ENCODE assay signal across 22 mouse cellular contexts in the genomic region with DNA sequence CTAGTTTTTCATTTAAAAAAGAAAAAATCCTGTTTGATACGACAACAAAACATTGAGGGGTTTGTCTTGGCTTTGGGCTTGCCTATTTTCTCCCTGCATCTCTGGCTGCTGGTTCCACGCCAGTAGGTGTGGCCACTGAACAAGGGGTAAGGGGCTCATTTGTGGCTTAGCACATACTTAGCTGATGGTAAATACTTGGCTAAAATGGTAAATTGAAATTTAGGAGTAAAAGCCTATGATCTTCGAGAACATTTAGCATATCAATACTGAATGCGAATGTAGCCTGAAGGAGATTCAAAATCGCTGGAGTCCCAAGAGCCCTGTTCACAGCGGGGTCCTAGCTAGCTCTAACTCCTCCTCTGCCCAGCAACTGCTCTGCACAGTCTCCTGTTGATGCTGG. TPM values are rescaled to one million over a fixed set of nuclear protein-coding genes. Genes with fewer than 3 reads are reported as not detected.
DNase-seq lines count a peak whose midpoint lies in the region; ATAC-seq and TF ChIP-seq lines count a peak whose summit lies in the region.
"Had no signal": no experiment of that assay in that cellular context is flagged by ENCODE, and none has a peak within 500 bp of the region (broad histone marks: within the 10 kb centered on the region; RNA-seq: fewer than 3 reads in every experiment).

No protein-coding gene starts in this region.

- DNase-seq in forebrain, embryonic 10.5 days (ENCODE audit: extremely low spot score, low spot score), result no peak
- peak; percentile 10 for DNase-seq in hindbrain, postnatal 0 days (ENCODE audit: low spot score)
- no peak for DNase-seq in hindbrain, embryonic 11.5 days (ENCODE audit: low spot score)
- DNase-seq in midbrain, embryonic 14.5 days, result peak; percentile 20
- no peak for DNase-seq in midbrain, embryonic 11.5 days (ENCODE audit: low spot score, missing footprints)
- peak; percentile 26 for DNase-seq in embryonic facial prominence, embryonic 14.5 days (ENCODE audit: low spot score)
- DNase-seq in cerebellum, adult 2 months, result no peak
- DNase-seq: adrenal gland, adult 2 months; adrenal gland, postnatal 25 days; cerebellum, adult 8-10 months; cerebellum, postnatal 14 days; embryo, embryonic 11 days; gastrocnemius, postnatal 36 days; heart, adult 11 months; heart, postnatal 10 days had no signal

- no peaks in the 10 kb centered on the region for H3K36me3 ChIP-seq in forebrain, embryonic 13.5 days (ENCODE audit: poor library complexity, severe bottlenecking)
- H3K36me3 ChIP-seq in forebrain, embryonic 10.5 days (replicated peaks), result no peaks in the 10 kb centered on the region
- H3K36me3 ChIP-seq in hindbrain, postnatal 0 days (ENCODE audit: insufficient read depth, low read length), result no peaks in the 10 kb centered on the region
- H3K36me3 ChIP-seq in hindbrain, embryonic 11.5 days (ENCODE audit: control insufficient read depth, insufficient read depth, low read length), result no peaks in the 10 kb centered on the region
- H3K36me3 ChIP-seq in midbrain, embryonic 14.5 days (ENCODE audit: control insufficient read depth, insufficient read depth, low read length), result no peaks in the 10 kb centered on the region
- no peaks in the 10 kb centered on the region for H3K36me3 ChIP-seq in midbrain, embryonic 11.5 days (ENCODE audit: control insufficient read depth, insufficient read depth, low read length)
- no peaks in the 10 kb centered on the region for H3K36me3 ChIP-seq in embryonic facial prominence, embryonic 14.5 days (ENCODE audit: control insufficient read depth, insufficient read depth, low read length)
- H3K36me3 ChIP-seq: embryonic facial prominence, embryonic 12.5 days had no signal

- TF ChIP-seq POLR2A in cerebellum, adult 2 months (IDR thresholded peaks at IDR 0.05; ENCODE audit: borderline replicate concordance, insufficient read depth, low read length), result no peak

- H3K27me3 ChIP-seq in forebrain, embryonic 13.5 days, result no peaks in the 10 kb centered on the region
- no peaks in the 10 kb centered on the region for H3K27me3 ChIP-seq in forebrain, embryonic 10.5 days (ENCODE audit: poor library complexity, severe bottlenecking)
- no peaks in the 10 kb centered on the region for H3K27me3 ChIP-seq in hindbrain, postnatal 0 days (ENCODE audit: insufficient read depth, low read length)
- H3K27me3 ChIP-seq in hindbrain, embryonic 11.5 days (ENCODE audit: control insufficient read depth, insufficient read depth, low read length), result no peaks in the 10 kb centered on the region
- H3K27me3 ChIP-seq in midbrain, embryonic 14.5 days (ENCODE audit: control insufficient read depth, insufficient read depth, low read length), result no peaks in the 10 kb centered on the region
- no peaks in the 10 kb centered on the region for H3K27me3 ChIP-seq in midbrain, embryonic 11.5 days (ENCODE audit: control insufficient read depth, insufficient read depth, low read length)
- no peaks in the 10 kb centered on the region for H3K27me3 ChIP-seq in embryonic facial prominence, embryonic 14.5 days (replicated peaks; ENCODE audit: control insufficient read depth, insufficient read depth, low read length)
- no peaks in the 10 kb centered on the region; the same call in 1 of the 2 replicates for H3K27me3 ChIP-seq in cerebellum, adult 2 months (ENCODE audit: control insufficient read depth, insufficient read depth, low read length)
- H3K27me3 ChIP-seq: embryonic facial prominence, embryonic 12.5 days had no signal

- no peak overlapping the region for H3K27ac ChIP-seq in forebrain, embryonic 13.5 days
- no peak overlapping the region for H3K27ac ChIP-seq in forebrain, embryonic 10.5 days
- no peak overlapping the region for H3K27ac ChIP-seq in hindbrain, postnatal 0 days
- no peak overlapping the region for H3K27ac ChIP-seq in hindbrain, embryonic 11.5 days (ENCODE audit: low read depth, low read length)
- no peak overlapping the region for H3K27ac ChIP-seq in midbrain, embryonic 14.5 days (replicated peaks; ENCODE audit: low read depth, low read length)
- H3K27ac ChIP-seq in midbrain, embryonic 11.5 days (ENCODE audit: low read depth, low read length), result no peak overlapping the region
- no peak overlapping the region for H3K27ac ChIP-seq in embryonic facial prominence, embryonic 14.5 days (replicated peaks; ENCODE audit: low read depth, low read length)
- no peak overlapping the region for H3K27ac ChIP-seq in cerebellum, adult 2 months (ENCODE audit: insufficient read depth, low read length)
- H3K27ac ChIP-seq: embryonic facial prominence, embryonic 12.5 days; hindbrain, embryonic 14.5 days had no signal

- 23% methylated on average over 6 of the region's 6 CpGs for WGBS in forebrain, embryonic 13.5 days
- 43% methylated on average over 6 of the region's 6 CpGs for WGBS in forebrain, embryonic 10.5 days
- 28% methylated on average over 6 of the region's 6 CpGs for WGBS in hindbrain, postnatal 0 days
- WGBS in hindbrain, embryonic 11.5 days, result 51% methylated on average over 6 of the region's 6 CpGs
- WGBS in midbrain, embryonic 14.5 days, result 30% methylated on average over 6 of the region's 6 CpGs
- WGBS in midbrain, embryonic 11.5 days, result 36% methylated on average over 6 of the region's 6 CpGs
- 22% methylated on average over 6 of the region's 6 CpGs for WGBS in embryonic facial prominence, embryonic 14.5 days
- WGBS in cerebellum, adult 2 months, result 27% methylated on average over 6 of the region's 6 CpGs

- peak overlapping the region; percentile 23; the same call in 1 of the 2 replicates for H3K4me2 ChIP-seq in forebrain, embryonic 13.5 days
- H3K4me2 ChIP-seq in hindbrain, postnatal 0 days (ENCODE audit: low read depth, low read length), result peak overlapping the region; percentile 27; the same call in 1 of the 2 replicates
- no peak overlapping the region for H3K4me2 ChIP-seq in hindbrain, embryonic 11.5 days (replicated peaks; ENCODE audit: low read depth, low read length)
- H3K4me2 ChIP-seq in midbrain, embryonic 14.5 days (ENCODE audit: low read length), result no peak overlapping the region
- no peak overlapping the region for H3K4me2 ChIP-seq in midbrain, embryonic 11.5 days
- 0 out of 2 replicates have a peak overlapping the region, but pooled peaks have one; percentile 11 for H3K4me2 ChIP-seq in embryonic facial prominence, embryonic 14.5 days (ENCODE audit: low read depth, low read length)
- H3K4me2 ChIP-seq: embryonic facial prominence, embryonic 12.5 days; hindbrain, embryonic 14.5 days had no signal

- peak; percentile 36; the same call in 1 of the 2 replicates for ATAC-seq in forebrain, embryonic 13.5 days
- ATAC-seq in hindbrain, postnatal 0 days, result no peak
- no peak for ATAC-seq in hindbrain, embryonic 11.5 days (ENCODE audit: low FRiP score)
- no peak for ATAC-seq in midbrain, embryonic 14.5 days (ENCODE audit: low FRiP score, low TSS enrichment)
- ATAC-seq in midbrain, embryonic 11.5 days (ENCODE audit: low FRiP score), result no peak
- no peak for ATAC-seq in embryonic facial prominence, embryonic 14.5 days (ENCODE audit: low read depth)
- ATAC-seq: intestine, embryonic 16.5 days had no signal

- no peaks in the 10 kb centered on the region for H3K9me3 ChIP-seq in forebrain, embryonic 13.5 days (replicated peaks)
- H3K9me3 ChIP-seq in forebrain, embryonic 10.5 days, result no peaks in the 10 kb centered on the region
- no peaks in the 10 kb centered on the region for H3K9me3 ChIP-seq in hindbrain, postnatal 0 days (ENCODE audit: low read length)
- no peaks in the 10 kb centered on the region for H3K9me3 ChIP-seq in hindbrain, embryonic 11.5 days (ENCODE audit: control insufficient read depth, low read length)
- no peaks in the 10 kb centered on the region for H3K9me3 ChIP-seq in midbrain, embryonic 14.5 days (ENCODE audit: control insufficient read depth, low read length)
- H3K9me3 ChIP-seq in midbrain, embryonic 11.5 days (ENCODE audit: control insufficient read depth, low read length), result no peaks in the 10 kb centered on the region
- H3K9me3 ChIP-seq in embryonic facial prominence, embryonic 14.5 days (ENCODE audit: control insufficient read depth, low read length), result no peaks in the 10 kb centered on the region
- H3K9me3 ChIP-seq: embryonic facial prominence, embryonic 12.5 days had no signal

- TF ChIP-seq CTCF in hindbrain, postnatal 0 days (IDR thresholded peaks at IDR 0.05; ENCODE audit: low read depth), result no peak
- no peak for TF ChIP-seq CTCF in cerebellum, adult 2 months (IDR thresholded peaks at IDR 0.05; ENCODE audit: borderline replicate concordance, insufficient read depth, low read depth, low read length)

- H3K4me3 ChIP-seq in forebrain, embryonic 13.5 days, result no peak overlapping the region
- H3K4me3 ChIP-seq in forebrain, embryonic 10.5 days, result no peak overlapping the region
- H3K4me3 ChIP-seq in hindbrain, postnatal 0 days (ENCODE audit: low read length), result no peak overlapping the region
- H3K4me3 ChIP-seq in hindbrain, embryonic 11.5 days (ENCODE audit: low read depth, low read length), result no peak overlapping the region
- no peak overlapping the region for H3K4me3 ChIP-seq in midbrain, embryonic 14.5 days (replicated peaks; ENCODE audit: low read depth, low read length)
- no peak overlapping the region for H3K4me3 ChIP-seq in midbrain, embryonic 11.5 days (ENCODE audit: low read depth, low read length)
- no peak overlapping the region for H3K4me3 ChIP-seq in embryonic facial prominence, embryonic 14.5 days (ENCODE audit: low read depth, low read length)
- H3K4me3 ChIP-seq in cerebellum, adult 2 months (replicated peaks; ENCODE audit: insufficient read depth, low read depth, low read length), result no peak overlapping the region
- H3K4me3 ChIP-seq: embryonic facial prominence, embryonic 12.5 days had no signal

- peaks cover 19% of the 10 kb centered on the region; the same call in 1 of the 2 replicates for H3K4me1 ChIP-seq in forebrain, embryonic 13.5 days
- no peaks in the 10 kb centered on the region for H3K4me1 ChIP-seq in forebrain, embryonic 10.5 days
- H3K4me1 ChIP-seq in hindbrain, postnatal 0 days (ENCODE audit: insufficient read depth, low read length), result no peaks in the 10 kb centered on the region
- no peaks in the 10 kb centered on the region for H3K4me1 ChIP-seq in hindbrain, embryonic 11.5 days (replicated peaks; ENCODE audit: control insufficient read depth, insufficient read depth, low read length)
- H3K4me1 ChIP-seq in midbrain, embryonic 14.5 days (ENCODE audit: control insufficient read depth, insufficient read depth, low read length), result no peaks in the 10 kb centered on the region
- H3K4me1 ChIP-seq in midbrain, embryonic 11.5 days (ENCODE audit: control insufficient read depth, insufficient read depth, low read length), result no peaks in the 10 kb centered on the region
- H3K4me1 ChIP-seq in embryonic facial prominence, embryonic 14.5 days (ENCODE audit: control insufficient read depth, insufficient read depth, low read length), result no peaks in the 10 kb centered on the region
- H3K4me1 ChIP-seq in cerebellum, adult 2 months (ENCODE audit: control insufficient read depth, insufficient read depth, low read length), result no peaks in the 10 kb centered on the region

- no peak overlapping the region for H3K9ac ChIP-seq in forebrain, embryonic 13.5 days
- H3K9ac ChIP-seq in hindbrain, postnatal 0 days (replicated peaks; ENCODE audit: low read length), result no peak overlapping the region
- no peak overlapping the region for H3K9ac ChIP-seq in hindbrain, embryonic 11.5 days (ENCODE audit: low read depth, low read length)
- no peak overlapping the region for H3K9ac ChIP-seq in midbrain, embryonic 14.5 days (replicated peaks; ENCODE audit: low read length)
- no peak overlapping the region for H3K9ac ChIP-seq in midbrain, embryonic 11.5 days (ENCODE audit: low read length)
- no peak overlapping the region for H3K9ac ChIP-seq in embryonic facial prominence, embryonic 14.5 days (ENCODE audit: low read depth, low read length)
- H3K9ac ChIP-seq: embryonic facial prominence, embryonic 12.5 days; hindbrain, embryonic 14.5 days had no signal

RNA-seq across cellular contexts. Expression of gene Esr2, which starts 40.4 kb away (rescaled TPM):
- polyA plus RNA-seq in forebrain, embryonic 13.5 days (2015; fragmentation: Nextera tagmentation; extraction: Ambion mirVana), result 0.05 and 0.12 TPM in 2 replicates
- 0.10 and 0.47 TPM in 2 replicates for polyA plus RNA-seq in forebrain, embryonic 10.5 days (2016; fragmentation: Nextera tagmentation; extraction: Ambion mirVana)
- total RNA-seq in hindbrain, postnatal 0 days (2014; rRNA removed), result 0.29 and 0.31 TPM in 2 replicates
- polyA plus RNA-seq in hindbrain, postnatal 0 days (2015; fragmentation: Nextera tagmentation; extraction: Ambion mirVana), result 0.28 and 0.35 TPM in 2 replicates
- 0.17 and 0.26 TPM in 2 replicates for polyA plus RNA-seq in hindbrain, embryonic 11.5 days (2014; fragmentation: Nextera tagmentation; extraction: Ambion mirVana)
- 0.26 and 0.34 TPM in 2 replicates for polyA plus RNA-seq in midbrain, embryonic 14.5 days (2014; fragmentation: Nextera tagmentation; extraction: Ambion mirVana)
- polyA plus RNA-seq in midbrain, embryonic 11.5 days (2014; fragmentation: Nextera tagmentation; extraction: Ambion mirVana), result 0.07 and 0.21 TPM in 2 replicates
- polyA plus RNA-seq in embryonic facial prominence, embryonic 14.5 days (2014; fragmentation: Nextera tagmentation; extraction: Ambion mirVana), result 0.54 TPM in 1 of 2 replicates, not detected in the other
- 0.07 and 0.10 TPM in 2 replicates for polyA plus RNA-seq in cerebellum, adult 2 months (2012; rRNA removed)
- total RNA-seq: adrenal gland, adult 2 months; adrenal gland, postnatal 25 days; common myeloid progenitor, adult 5-6 weeks; hematopoietic stem cell, adult 5-6 weeks; MEL had no signal
- polyA plus RNA-seq: adrenal gland, adult 2 months had no signal

Comparison
In these comparisons a context has a peak if more than half of its experiments do, and no peak if none do; other contexts are left out.
1. H3K4me2 ChIP-seq: peak in forebrain, embryonic 13.5 days (single experiment), hindbrain, postnatal 0 days (single experiment) and embryonic facial prominence, embryonic 14.5 days (single experiment); none in hindbrain, embryonic 11.5 days (single experiment), midbrain, embryonic 14.5 days (single experiment) and midbrain, embryonic 11.5 days (single experiment).
2. DNase-seq: peak in hindbrain, postnatal 0 days (single experiment), midbrain, embryonic 14.5 days (single experiment) and embryonic facial prominence, embryonic 14.5 days (single experiment); none in forebrain, embryonic 10.5 days (single experiment), hindbrain, embryonic 11.5 days (single experiment), midbrain, embryonic 11.5 days (single experiment) and cerebellum, adult 2 months (0 of 2).